10 mouse cellular contexts compared by ENCODE assay signal in the genomic region with DNA sequence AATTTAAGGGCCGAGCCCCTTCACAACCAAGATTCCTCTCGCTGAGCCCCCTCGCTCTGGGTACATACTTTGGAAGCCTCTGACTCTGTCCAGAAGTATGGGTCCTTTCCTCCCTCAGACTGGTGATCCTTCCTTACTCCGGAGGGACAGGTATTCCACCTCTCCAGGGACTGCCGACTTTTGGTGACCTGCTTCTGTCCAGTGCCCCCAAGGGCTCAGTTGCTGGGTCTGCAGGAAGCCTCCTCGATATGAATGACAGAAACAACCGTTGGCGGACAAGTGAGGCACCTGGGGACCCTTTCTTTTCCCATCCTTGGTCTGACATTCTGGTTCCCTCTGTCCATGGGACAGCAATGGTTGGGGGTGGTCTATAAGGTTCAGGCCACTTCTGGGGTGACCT. TPM values are rescaled to one million over a fixed set of nuclear protein-coding genes. Genes with fewer than 3 reads are reported as not detected.
DNase-seq lines count a peak whose midpoint lies in the region; ATAC-seq and TF ChIP-seq lines count a peak whose summit lies in the region.
"Had no signal": no experiment of that assay in that cellular context is flagged by ENCODE, and none has a peak within 500 bp of the region (broad histone marks: within the 10 kb centered on the region; RNA-seq: fewer than 3 reads in every experiment).

No protein-coding gene starts in this region.

- no peak for ATAC-seq in forebrain, postnatal 0 days

- H3K27ac ChIP-seq in heart, embryonic 10.5 days, result 0 out of 2 replicates have a peak overlapping the region, but pooled peaks have one; percentile 76
- H3K27ac ChIP-seq in heart, adult 2 months, result no peak overlapping the region
- H3K27ac ChIP-seq in ES-Bruce4 (ENCODE audit: insufficient read depth, low read length), result no peak overlapping the region
- peak overlapping the region; percentile 77 for H3K27ac ChIP-seq in forebrain, postnatal 0 days (ENCODE audit: low read depth, low read length)
- H3K27ac ChIP-seq in macrophage, result peak overlapping the region; percentile 72
- H3K27ac ChIP-seq: liver, embryonic 15.5 days had no signal

- H3K79me2 ChIP-seq in heart, adult 2 months (replicated peaks; ENCODE audit: control insufficient read depth, insufficient read depth, low read length), result no peaks in the 10 kb centered on the region
- H3K79me2 ChIP-seq in macrophage (ENCODE audit: inconsistent target), result no peaks in the 10 kb centered on the region

- H3K27me3 ChIP-seq in heart, embryonic 10.5 days (ENCODE audit: insufficient read depth, poor library complexity, severe bottlenecking), result peaks cover 71% of the 10 kb centered on the region
- H3K27me3 ChIP-seq in heart, adult 2 months (ENCODE audit: control insufficient read depth, insufficient read depth, low read length), result peaks cover 20% of the 10 kb centered on the region
- H3K27me3 ChIP-seq in ES-Bruce4 (ENCODE audit: control insufficient read depth, insufficient read depth, low read length, poor library complexity, severe bottlenecking), result no peaks in the 10 kb centered on the region
- peaks cover 8% of the 10 kb centered on the region for H3K27me3 ChIP-seq in forebrain, postnatal 0 days (ENCODE audit: insufficient read depth, low read length)

- intact Hi-C loops in heart, adult 2 months (cut with DNase I), result no loop called here

- H3K4me1 ChIP-seq in heart, embryonic 10.5 days, result peaks cover 37% of the 10 kb centered on the region
- H3K4me1 ChIP-seq in heart, adult 2 months (ENCODE audit: control insufficient read depth, insufficient read depth, low read length), result peaks cover 3% of the 10 kb centered on the region
- peaks cover 7% of the 10 kb centered on the region for H3K4me1 ChIP-seq in ES-Bruce4 (ENCODE audit: control insufficient read depth, insufficient read depth, low read length)
- H3K4me1 ChIP-seq in forebrain, postnatal 0 days (ENCODE audit: insufficient read depth), result peaks cover 44% of the 10 kb centered on the region

- H3K4me3 ChIP-seq in heart, embryonic 10.5 days, result 0 out of 2 replicates have a peak overlapping the region, but pooled peaks have one; percentile 1
- no peak overlapping the region for H3K4me3 ChIP-seq in heart, adult 2 months
- H3K4me3 ChIP-seq in ES-Bruce4 (ENCODE audit: low read depth, low read length) (peak overlapping the region; percentile 68), macrophage (ENCODE audit: inconsistent target) (no peak overlapping the region)
- peak overlapping the region; percentile 65 for H3K4me3 ChIP-seq in forebrain, postnatal 0 days (ENCODE audit: low read depth, low read length)

- no peak for DNase-seq in heart, embryonic 10.5 days (ENCODE audit: low spot score)
- DNase-seq in heart, adult 2 months, result no peak
- DNase-seq in forebrain, postnatal 0 days, result no peak
- DNase-seq in retina, postnatal 1 day, result no peak
- DNase-seq in gastrocnemius, postnatal 25 days, result no peak
- DNase-seq in layer of hippocampus, adult 18-20 months (ENCODE audit: low spot score in 2 of 2), result no peak

- no peak for TF ChIP-seq EP300 in heart, adult 2 months (IDR thresholded peaks at IDR 0.05; ENCODE audit: insufficient read depth, low read depth, low read length)
- no peak for TF ChIP-seq EP300 in ES-Bruce4 (IDR thresholded peaks at IDR 0.05; ENCODE audit: insufficient read depth, low read depth, low read length)

- 32% methylated on average over 8 of the region's 8 CpGs for WGBS in heart, embryonic 10.5 days
- WGBS in heart, adult 2 months, result 36% methylated on average over 8 of the region's 8 CpGs
- WGBS in forebrain, postnatal 0 days, result 36% methylated on average over 8 of the region's 8 CpGs
- WGBS in macrophage (ENCODE audit: missing documents), result 55% methylated on average over 8 of the region's 8 CpGs

- TF ChIP-seq CTCF in heart, adult 2 months (IDR thresholded peaks at IDR 0.05), result no peak
- no peak for TF ChIP-seq CTCF in ES-Bruce4 (IDR thresholded peaks at IDR 0.05; ENCODE audit: low read depth, low read length)
- TF ChIP-seq CTCF in forebrain, postnatal 0 days (IDR thresholded peaks at IDR 0.05; ENCODE audit: low read depth), result no peak

- no peak overlapping the region for H3K9ac ChIP-seq in heart, adult 2 months (ENCODE audit: low read depth, low read length)
- H3K9ac ChIP-seq in ES-Bruce4 (ENCODE audit: low read depth, poor library complexity, severe bottlenecking), result peak overlapping the region; percentile 72; the same call in 1 of the 2 replicates
- peak overlapping the region; percentile 95 for H3K9ac ChIP-seq in forebrain, postnatal 0 days
- H3K9ac ChIP-seq: liver, embryonic 15.5 days had no signal

- no peaks in the 10 kb centered on the region; the same call in 1 of the 2 replicates for H3K9me3 ChIP-seq in heart, embryonic 10.5 days
- no peaks in the 10 kb centered on the region for H3K9me3 ChIP-seq in ES-Bruce4 (replicated peaks; ENCODE audit: control insufficient read depth, insufficient read depth, low read length, poor library complexity, severe bottlenecking)
- H3K9me3 ChIP-seq in forebrain, postnatal 0 days (ENCODE audit: low read length), result no peaks in the 10 kb centered on the region
- H3K9me3 ChIP-seq: liver, embryonic 15.5 days had no signal

- peak overlapping the region; percentile 73 for H3K4me2 ChIP-seq in forebrain, postnatal 0 days (ENCODE audit: low read depth)

- no peaks in the 10 kb centered on the region for H3K36me3 ChIP-seq in heart, embryonic 10.5 days
- H3K36me3 ChIP-seq in heart, adult 2 months (ENCODE audit: control insufficient read depth, insufficient read depth, low read length), result no peaks in the 10 kb centered on the region
- H3K36me3 ChIP-seq in ES-Bruce4 (ENCODE audit: control insufficient read depth, insufficient read depth, low read length, poor library complexity, severe bottlenecking) (no peaks in the 10 kb centered on the region), macrophage (ENCODE audit: inconsistent target) (no peaks in the 10 kb centered on the region)
- no peaks in the 10 kb centered on the region for H3K36me3 ChIP-seq in forebrain, postnatal 0 days (ENCODE audit: insufficient read depth)
- H3K36me3 ChIP-seq: liver, embryonic 15.5 days had no signal

- no peak for TF ChIP-seq POLR2A in heart, adult 2 months (IDR thresholded peaks at IDR 0.05; ENCODE audit: insufficient read depth, low read depth, low read length)
- TF ChIP-seq POLR2A in ES-Bruce4 (IDR thresholded peaks at IDR 0.05; ENCODE audit: insufficient read depth, low read length), result no peak

RNA-seq across cellular contexts. Expression of gene U2af2, which starts 4.6 kb away (rescaled TPM):
- polyA plus RNA-seq in heart, embryonic 10.5 days (2016; fragmentation: Nextera tagmentation; extraction: Ambion mirVana), result 107 and 121 TPM in 2 replicates
- total RNA-seq in heart, adult 2 months (2021), result 10 to 100 TPM; 65.6 to 68.5 TPM
- polyA plus RNA-seq in heart, adult 2 months (2012; rRNA removed), result 84.4 and 118 TPM in 2 replicates
- 236 and 262 TPM in 2 replicates for polyA plus RNA-seq in ES-Bruce4 (2011; ENCODE audit: insufficient read depth, insufficient read length, low read depth, missing spikeins)
- total RNA-seq in forebrain, postnatal 0 days (2014; rRNA removed), result 179 and 184 TPM in 2 replicates
- polyA plus RNA-seq in forebrain, postnatal 0 days (2015; fragmentation: Nextera tagmentation; extraction: Ambion mirVana), result 92.7 and 101 TPM in 2 replicates
- 100 to 1,000 TPM; 468 to 929 (median 653) TPM for total RNA-seq in macrophage (2018; cell fraction: chromatin; rRNA removed)
- 100 to 1,000 TPM in 13 of 26 experiments, 10 to 100 TPM in 13; 71.7 to 122 (median 101) TPM for total RNA-seq in macrophage (2018; cell fraction: cytosol; rRNA removed)
- 100 to 1,000 TPM; 190 to 472 (median 318) TPM for total RNA-seq in macrophage (2018; cell fraction: nucleus; rRNA removed)
- 93.4 to 180 TPM (median 101 TPM) in 3 replicates for polyA plus RNA-seq in macrophage (2018)
- total RNA-seq in gastrocnemius, postnatal 25 days (2021), result 10 to 100 TPM; 43.1 to 45.2 TPM
- 100 to 1,000 TPM; 181 TPM for total RNA-seq in layer of hippocampus, adult 18-20 months (2021)

RNA-seq across cellular contexts. Expression of gene Zfp580, which starts 6.0 kb away (rescaled TPM):
- polyA plus RNA-seq in heart, embryonic 10.5 days (2016; fragmentation: Nextera tagmentation; extraction: Ambion mirVana), result 17.6 and 21.4 TPM in 2 replicates
- 1 to 10 TPM; 3.4 to 4.4 TPM for total RNA-seq in heart, adult 2 months (2021)
- 7.4 and 12.7 TPM in 2 replicates for polyA plus RNA-seq in heart, adult 2 months (2012; rRNA removed)
- polyA plus RNA-seq in ES-Bruce4 (2011; ENCODE audit: insufficient read depth, insufficient read length, low read depth, missing spikeins), result 14.0 and 16.0 TPM in 2 replicates
- 26.2 and 42.1 TPM in 2 replicates for total RNA-seq in forebrain, postnatal 0 days (2014; rRNA removed)
- 132 and 135 TPM in 2 replicates for polyA plus RNA-seq in forebrain, postnatal 0 days (2015; fragmentation: Nextera tagmentation; extraction: Ambion mirVana)
- total RNA-seq in macrophage (2018; cell fraction: chromatin; rRNA removed), result 1 to 10 TPM in 8 of 26 experiments, under 1 TPM in 4, not detected in 14; 0.45 to 3.4 (median 1.2) TPM
- total RNA-seq in macrophage (2018; cell fraction: cytosol; rRNA removed), result 1 to 10 TPM in 25 of 26 experiments, under 1 TPM in 1; 0.93 to 4.2 (median 2.2) TPM
- 1 to 10 TPM in 13 of 26 experiments, under 1 TPM in 5, not detected in 8; 0.53 to 2.7 (median 1.6) TPM for total RNA-seq in macrophage (2018; cell fraction: nucleus; rRNA removed)
- 2.0 TPM in 3 replicates for polyA plus RNA-seq in macrophage (2018)
- total RNA-seq in gastrocnemius, postnatal 25 days (2021), result 1 to 10 TPM; 2.9 to 3.2 TPM
- total RNA-seq in layer of hippocampus, adult 18-20 months (2021), result 10 to 100 TPM; 28.7 to 31.7 TPM

RNA-seq across cellular contexts. Expression of gene Zfp784, which starts 19.1 kb away (rescaled TPM):
- 3.9 and 4.5 TPM in 2 replicates for polyA plus RNA-seq in heart, embryonic 10.5 days (2016; fragmentation: Nextera tagmentation; extraction: Ambion mirVana)
- total RNA-seq in heart, adult 2 months (2021), result 1 to 10 TPM; 5.0 to 5.6 TPM
- 6.7 and 7.0 TPM in 2 replicates for polyA plus RNA-seq in heart, adult 2 months (2012; rRNA removed)
- 0.30 TPM in 1 of 2 replicates, not detected in the other for polyA plus RNA-seq in ES-Bruce4 (2011; ENCODE audit: insufficient read depth, insufficient read length, low read depth, missing spikeins)
- 5.2 and 5.6 TPM in 2 replicates for total RNA-seq in forebrain, postnatal 0 days (2014; rRNA removed)
- polyA plus RNA-seq in forebrain, postnatal 0 days (2015; fragmentation: Nextera tagmentation; extraction: Ambion mirVana), result 4.1 and 5.0 TPM in 2 replicates
- 10 to 100 TPM in 3 of 26 experiments, 1 to 10 TPM in 23; 3.0 to 10.8 (median 5.4) TPM for total RNA-seq in macrophage (2018; cell fraction: chromatin; rRNA removed)
- total RNA-seq in macrophage (2018; cell fraction: cytosol; rRNA removed), result 1 to 10 TPM in 23 of 26 experiments, under 1 TPM in 3; 0.76 to 3.0 (median 1.9) TPM
- 1 to 10 TPM; 2.0 to 8.7 (median 4.3) TPM for total RNA-seq in macrophage (2018; cell fraction: nucleus; rRNA removed)
- 1.8 to 2.2 TPM (median 1.8 TPM) in 3 replicates for polyA plus RNA-seq in macrophage (2018)
- total RNA-seq in gastrocnemius, postnatal 25 days (2021), result 1 to 10 TPM; 2.6 to 3.4 TPM
- 1 to 10 TPM; 4.3 to 5.1 TPM for total RNA-seq in layer of hippocampus, adult 18-20 months (2021)

RNA-seq across cellular contexts. Expression of gene Epn1, which starts 22.7 kb away (rescaled TPM):
- polyA plus RNA-seq in heart, embryonic 10.5 days (2016; fragmentation: Nextera tagmentation; extraction: Ambion mirVana), result 53.8 and 57.3 TPM in 2 replicates
- total RNA-seq in heart, adult 2 months (2021), result 100 to 1,000 TPM; 160 to 192 TPM
- polyA plus RNA-seq in heart, adult 2 months (2012; rRNA removed), result 174 and 181 TPM in 2 replicates
- polyA plus RNA-seq in ES-Bruce4 (2011; ENCODE audit: insufficient read depth, insufficient read length, low read depth, missing spikeins) (68.8 and 69.1 TPM in 2 replicates), macrophage (2018) (84.6 to 130 TPM (median 119 TPM) in 3 replicates)
- 341 and 347 TPM in 2 replicates for total RNA-seq in forebrain, postnatal 0 days (2014; rRNA removed)
- polyA plus RNA-seq in forebrain, postnatal 0 days (2015; fragmentation: Nextera tagmentation; extraction: Ambion mirVana), result 126 and 127 TPM in 2 replicates
- total RNA-seq in macrophage (2018; cell fraction: chromatin; rRNA removed), result 100 to 1,000 TPM in 13 of 26 experiments, 10 to 100 TPM in 13; 39.2 to 176 (median 99.5) TPM
- 100 to 1,000 TPM in 25 of 26 experiments, 10 to 100 TPM in 1; 88.5 to 168 (median 131) TPM for total RNA-seq in macrophage (2018; cell fraction: cytosol; rRNA removed)
- 100 to 1,000 TPM in 16 of 26 experiments, 10 to 100 TPM in 10; 52.8 to 179 (median 117) TPM for total RNA-seq in macrophage (2018; cell fraction: nucleus; rRNA removed)
- total RNA-seq in gastrocnemius, postnatal 25 days (2021), result 100 to 1,000 TPM; 134 to 145 TPM
- total RNA-seq in layer of hippocampus, adult 18-20 months (2021), result 100 to 1,000 TPM; 558 to 565 TPM

RNA-seq across cellular contexts. Expression of gene 4632433K11Rik, which starts 23.5 kb away (rescaled TPM):
- polyA plus RNA-seq in heart, embryonic 10.5 days (2016; fragmentation: Nextera tagmentation; extraction: Ambion mirVana), result not detected in 2 replicates
- not detected for total RNA-seq in heart, adult 2 months (2021)
- not detected in 2 replicates for polyA plus RNA-seq in heart, adult 2 months (2012; rRNA removed)
- polyA plus RNA-seq in ES-Bruce4 (2011; ENCODE audit: insufficient read depth, insufficient read length, low read depth, missing spikeins) (1.9 TPM in 1 of 2 replicates, not detected in the other), macrophage (2018) (0.25 to 0.76 TPM in 2 of 3 replicates, not detected in the other)
- total RNA-seq in forebrain, postnatal 0 days (2014; rRNA removed), result 0.24 TPM in 1 of 2 replicates, not detected in the other
- polyA plus RNA-seq in forebrain, postnatal 0 days (2015; fragmentation: Nextera tagmentation; extraction: Ambion mirVana), result not detected in 2 replicates
- total RNA-seq in macrophage (2018; cell fraction: chromatin; rRNA removed), result 10 to 100 TPM in 2 of 26 experiments, 1 to 10 TPM in 18, under 1 TPM in 1, not detected in 5; 0.95 to 12.7 (median 2.7) TPM
- total RNA-seq in macrophage (2018; cell fraction: cytosol; rRNA removed), result under 1 TPM in 5 of 26 experiments, not detected in 21; 0.24 to 0.49 (median 0.29) TPM
- total RNA-seq in macrophage (2018; cell fraction: nucleus; rRNA removed), result 1 to 10 TPM in 12 of 26 experiments, under 1 TPM in 2, not detected in 12; 0.58 to 7.7 (median 3.3) TPM
- total RNA-seq in gastrocnemius, postnatal 25 days (2021), result not detected
- under 1 TPM in 1 of 2 experiments, not detected in 1; 0.45 TPM for total RNA-seq in layer of hippocampus, adult 18-20 months (2021)
- polyA plus RNA-seq: C2C12; liver, embryonic 15.5 days had no signal

Comparison
In these comparisons a context has a peak if more than half of its experiments do, and no peak if none do; other contexts are left out.
1. H3K27ac ChIP-seq: peak in heart, embryonic 10.5 days (single experiment), forebrain, postnatal 0 days (single experiment) and macrophage (single experiment); none in heart, adult 2 months (single experiment) and ES-Bruce4 (single experiment).
2. H3K4me3 ChIP-seq: peak in heart, embryonic 10.5 days (single experiment), ES-Bruce4 (single experiment) and forebrain, postnatal 0 days (single experiment); none in heart, adult 2 months (single experiment) and macrophage (single experiment).